Mouse (Mus musculus): ENCODE data around the gene Lhfpl2. TPM values are rescaled to one million over a fixed set of nuclear protein-coding genes. Genes with fewer than 3 reads are reported as not detected.

The Lhfpl2 gene
- total RNA-seq, 2 experiments from 2014 or later = 25.2 to 27.3 TPM

- no peak for DNase-seq (ENCODE audit: low spot score in 2 of 2)
Observed at GRCm38 (mm10) chr13:94065276-94066050, 7.9 kb downstream of the Lhfpl2 start.

- no peak for DNase-seq (ENCODE audit: low spot score in 2 of 2)
Observed at GRCm38 (mm10) chr13:94066626-94067275, 9.2 kb downstream of the Lhfpl2 start.

GRCm38 (mm10) chr13:94068308-94068707 is 10.7 kb downstream of the Lhfpl2 start:
- DNase-seq (ENCODE audit: low spot score in 2 of 2) = no peak

- DNase-seq (ENCODE audit: low spot score in 2 of 2) = no peak
Observed at GRCm38 (mm10) chr13:94069421-94070307, 12.1 kb downstream of the Lhfpl2 start.

- no peak for DNase-seq (ENCODE audit: low spot score in 2 of 2)
Observed at GRCm38 (mm10) chr13:94070308-94070619, 12.7 kb downstream of the Lhfpl2 start.

GRCm38 (mm10) chr13:94070927-94071326 is 13.3 kb downstream of the Lhfpl2 start:
- DNase-seq (ENCODE audit: low spot score in 2 of 2) = no peak

GRCm38 (mm10) chr13:94073046-94073715 is 15.6 kb downstream of the Lhfpl2 start:
- DNase-seq (ENCODE audit: low spot score in 2 of 2) = no peak

DNA sequence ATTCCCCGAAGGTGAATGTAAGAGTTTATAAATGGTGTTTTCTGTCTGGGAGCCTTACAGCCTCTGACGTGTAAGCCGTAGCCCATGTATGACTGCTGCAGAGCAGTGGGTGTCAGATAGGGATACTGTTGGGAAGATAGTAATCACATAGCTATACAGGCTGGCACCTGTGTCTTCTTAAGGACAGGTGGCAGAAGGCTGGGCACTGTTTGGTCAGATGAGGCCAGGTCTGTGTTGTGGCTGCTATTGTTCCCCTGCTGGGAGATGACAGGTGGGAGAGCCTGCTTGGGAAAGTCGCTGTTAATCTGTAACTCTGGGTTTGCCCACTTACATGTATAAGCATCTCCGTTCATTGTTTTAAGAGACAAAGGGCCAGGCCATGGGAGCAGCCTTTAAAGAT is 16.1 kb downstream of the Lhfpl2 start:
- DNase-seq (ENCODE audit: low spot score in 2 of 2) = no peak

- no peak for DNase-seq (ENCODE audit: low spot score in 2 of 2)
Observed at GRCm38 (mm10) chr13:94075181-94075580, 17.6 kb downstream of the Lhfpl2 start.

DNA sequence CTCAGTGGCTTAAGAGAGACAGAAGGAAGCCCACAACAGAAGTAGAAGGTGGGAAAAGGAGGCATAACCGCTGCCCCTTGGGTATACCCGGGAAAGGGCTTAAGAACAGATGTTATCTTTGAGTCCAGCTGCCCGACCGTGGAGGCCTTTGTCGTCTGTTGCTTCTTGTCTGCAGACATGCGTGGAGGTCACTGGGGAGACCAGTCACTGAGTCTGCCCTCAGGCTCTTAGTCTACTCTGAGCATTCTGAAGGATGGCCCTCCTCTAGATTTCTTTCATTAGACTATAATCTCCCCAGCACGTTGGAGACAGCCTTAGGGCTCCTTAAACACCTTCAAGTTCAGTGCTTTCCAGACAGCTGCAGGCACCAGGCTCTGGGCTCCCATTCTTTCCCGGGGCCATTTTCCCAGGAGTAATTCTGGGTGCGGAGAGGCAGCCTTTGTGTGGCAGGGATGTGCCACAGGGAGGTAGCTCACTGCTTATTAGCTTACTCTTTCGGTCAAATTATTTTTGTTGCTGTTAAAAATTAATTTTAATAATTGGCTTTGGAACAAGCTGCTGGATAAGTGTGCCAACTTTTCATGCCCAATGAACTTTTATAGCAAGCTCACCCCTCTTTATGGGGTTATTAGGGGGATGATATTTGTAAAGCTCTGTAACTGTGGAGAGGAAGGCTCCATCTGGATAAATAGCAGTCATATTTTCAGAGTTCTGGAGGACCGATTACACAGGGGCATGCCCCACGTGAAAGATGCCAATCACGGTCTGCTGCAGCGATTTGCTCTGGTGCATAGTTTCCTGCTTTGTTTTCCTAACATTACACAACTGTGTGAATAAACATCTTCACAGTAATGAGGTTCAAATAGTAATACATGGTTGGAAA is 19.8 kb downstream of the Lhfpl2 start:
- no peak for DNase-seq (ENCODE audit: low spot score in 2 of 2)

- DNase-seq (ENCODE audit: low spot score in 2 of 2) = no peak
Observed at GRCm38 (mm10) chr13:94083196-94083595, 25.6 kb downstream of the Lhfpl2 start.

- DNase-seq (ENCODE audit: low spot score in 2 of 2) = no peak
Observed at GRCm38 (mm10) chr13:94084220-94085126, 26.9 kb downstream of the Lhfpl2 start.

- no peak for DNase-seq (ENCODE audit: low spot score in 2 of 2)
Observed at GRCm38 (mm10) chr13:94086090-94086808, 28.7 kb downstream of the Lhfpl2 start.

DNA sequence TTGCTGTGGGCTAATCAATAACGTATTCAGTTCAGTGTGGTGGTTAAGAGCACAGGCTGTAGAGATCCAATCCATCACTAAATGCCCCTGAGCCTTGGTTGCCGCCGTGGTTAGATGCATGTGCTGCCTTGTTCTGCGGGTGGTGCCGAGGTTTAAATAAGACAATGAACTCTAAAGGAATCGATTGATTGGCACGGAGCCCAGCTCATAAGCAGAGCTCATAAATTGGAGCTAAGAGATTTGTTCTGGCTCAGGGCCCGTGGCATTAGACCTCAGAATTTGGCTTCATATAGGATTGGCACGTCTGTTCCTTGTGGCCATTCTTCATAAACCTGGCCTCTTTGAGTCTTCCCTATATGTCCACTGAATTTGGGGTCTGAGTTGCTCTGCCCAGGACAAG is 29.5 kb downstream of the Lhfpl2 start:
- DNase-seq (ENCODE audit: low spot score in 2 of 2) = no peak

- no peak for DNase-seq (ENCODE audit: low spot score in 2 of 2)
Observed at GRCm38 (mm10) chr13:94088788-94089187, 31.2 kb downstream of the Lhfpl2 start.

DNA sequence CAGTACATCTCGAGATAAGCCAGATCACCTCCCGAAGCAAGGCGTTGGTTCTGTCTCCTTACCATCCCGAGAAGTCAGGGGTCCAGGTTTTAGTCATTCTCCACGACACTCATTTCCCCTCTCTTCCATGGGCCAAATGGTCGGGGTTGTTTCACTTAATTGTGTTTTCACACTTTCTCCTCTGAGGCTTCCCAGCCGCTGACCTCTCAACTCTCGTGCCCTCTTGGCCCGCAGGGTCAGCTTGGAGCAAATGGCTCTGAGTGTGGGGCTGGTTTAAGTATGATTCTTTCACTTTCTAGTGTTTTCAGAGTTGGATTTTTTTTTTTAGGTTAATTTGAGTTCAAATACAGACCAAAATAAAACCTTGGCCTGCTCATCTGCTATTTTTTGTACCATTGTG is 31.7 kb downstream of the Lhfpl2 start:
- no peak for DNase-seq (ENCODE audit: low spot score in 2 of 2)

- DNase-seq (ENCODE audit: low spot score in 2 of 2) = no peak
Observed at GRCm38 (mm10) chr13:94091366-94091765, 33.8 kb downstream of the Lhfpl2 start.

DNA sequence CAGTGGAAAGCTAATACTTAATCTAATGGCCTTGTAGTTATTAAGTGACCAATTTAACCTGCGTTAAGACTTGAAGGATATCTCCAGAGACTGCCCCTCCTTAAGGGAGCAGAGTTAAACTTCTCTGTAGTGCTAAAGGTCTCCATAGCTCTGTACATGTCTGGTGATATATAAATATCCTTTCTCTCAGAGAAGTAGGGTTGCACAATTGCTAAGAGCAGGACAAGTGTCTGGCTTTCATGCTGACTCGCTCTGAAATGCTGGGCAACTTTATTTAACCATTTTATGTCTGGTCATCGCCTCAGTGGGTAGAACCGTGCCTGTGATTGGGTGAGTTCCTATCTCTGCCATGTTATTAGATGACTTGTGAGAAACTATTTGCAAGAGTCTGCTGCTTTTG is 36.6 kb downstream of the Lhfpl2 start:
- no peak for DNase-seq (ENCODE audit: low spot score in 2 of 2)

DNA sequence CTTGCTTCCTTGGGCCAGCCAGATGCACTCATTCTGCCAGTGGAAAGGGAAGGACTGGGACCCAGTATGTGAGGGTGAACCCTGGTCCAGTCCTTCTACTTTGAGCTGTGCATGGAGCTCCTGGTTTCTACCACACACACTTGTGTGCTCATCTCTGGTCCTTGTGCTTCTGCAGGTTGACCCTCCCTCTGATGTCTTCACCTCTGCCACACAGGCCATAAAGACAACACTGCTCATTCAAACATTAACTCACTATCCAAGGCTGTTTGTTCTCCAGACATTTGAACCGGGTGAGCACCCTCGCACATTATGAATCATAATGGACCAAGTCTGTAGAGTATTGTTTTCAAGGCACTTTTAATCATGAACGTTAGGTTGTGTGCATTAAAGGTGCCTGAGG is 37.0 kb downstream of the Lhfpl2 start:
- no peak for DNase-seq (ENCODE audit: low spot score in 2 of 2)
